Mouse (Mus musculus) stomach, postnatal 0 days (tissue): Measurements from ENCODE around the gene Plekha7.

Experiments
- CTCF ChIP-seq: IDR thresholded peaks from 2 replicates; pipeline ENCODE4 v1.5.1; 2016; ENCODE audit warnings: antibody characterized with exemption, low read depth, mild to moderate bottlenecking, moderate library complexity
- EP300 ChIP-seq: optimal IDR thresholded peaks from 2 replicates; pipeline ENCODE3; 2016; ENCODE audit warnings: antibody characterized with exemption

DNA sequence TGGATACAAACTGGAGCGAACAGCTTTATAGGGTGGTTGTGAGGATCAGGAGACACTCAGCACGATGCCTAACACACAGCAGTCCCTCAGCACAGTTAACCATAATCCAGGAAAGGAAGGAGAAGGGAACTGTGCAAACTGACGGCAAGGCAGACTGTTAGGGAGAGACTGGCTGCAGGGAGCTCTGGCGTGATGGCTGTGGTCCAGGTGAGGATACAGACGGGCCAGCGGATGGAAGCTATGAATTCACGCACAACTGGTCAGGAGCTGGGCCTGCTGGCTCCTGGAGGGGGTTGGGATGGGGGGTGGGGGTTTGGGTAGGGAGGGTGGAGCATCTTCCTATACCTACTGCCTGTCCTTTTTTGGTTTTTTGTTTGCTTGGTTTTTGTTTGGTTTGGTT is 182.5 kb downstream of the Plekha7 start:
- TF ChIP-seq CTCF (no peak), EP300 (no peak)
